Comparison of ENCODE assay signal across 13 mouse cellular contexts in the genomic region with DNA sequence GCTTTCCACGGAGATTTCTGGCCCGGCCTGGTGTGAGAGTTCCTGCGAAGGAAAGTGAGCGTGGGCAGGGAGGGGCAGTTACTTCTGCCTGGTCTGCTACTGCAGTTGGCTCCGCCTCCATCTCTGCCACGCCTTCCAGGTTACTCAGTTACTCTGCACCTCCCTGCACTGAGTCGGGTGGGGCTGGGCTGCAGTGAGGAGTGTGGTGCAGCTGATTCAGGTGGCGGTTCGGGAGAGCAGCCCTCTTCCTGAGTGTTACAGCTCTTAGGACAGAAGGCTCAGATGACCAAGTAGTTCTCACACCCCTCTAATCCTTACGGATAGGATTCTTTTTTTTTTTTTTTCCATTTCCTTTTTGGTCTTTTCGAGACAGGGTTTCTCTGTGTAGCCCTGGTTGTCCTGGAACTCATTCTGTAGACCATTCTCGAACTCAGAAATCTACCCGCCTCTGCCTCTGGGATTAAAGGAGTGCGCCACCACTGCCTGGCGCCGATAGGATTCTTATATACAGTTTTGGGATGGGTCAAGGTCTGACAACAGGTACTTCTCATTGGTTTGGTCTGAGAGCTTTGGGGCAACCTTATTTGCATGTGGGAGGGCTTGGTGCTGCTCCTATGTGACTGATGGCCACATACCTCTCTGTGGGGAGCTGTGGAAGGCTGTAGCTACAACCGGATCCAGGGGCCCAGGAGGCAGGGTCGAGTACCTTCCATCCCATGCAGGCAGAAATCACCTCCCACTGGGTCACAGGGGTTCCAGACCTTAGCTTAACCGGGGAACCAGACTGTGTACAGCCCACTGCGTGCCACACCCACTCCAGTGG. TPM values are rescaled to one million over a fixed set of nuclear protein-coding genes. Genes with fewer than 3 reads are reported as not detected.
DNase-seq lines count a peak whose midpoint lies in the region; ATAC-seq and TF ChIP-seq lines count a peak whose summit lies in the region.
"Had no signal": no experiment of that assay in that cellular context is flagged by ENCODE, and none has a peak within 500 bp of the region (broad histone marks: within the 10 kb centered on the region; RNA-seq: fewer than 3 reads in every experiment).

No protein-coding gene starts in this region.

- WGBS in heart, embryonic 11.5 days (ENCODE audit: insufficient replicate concordance), result 62% methylated on average over 20 of the region's 20 CpGs
- 79% methylated on average over 20 of the region's 20 CpGs for WGBS in kidney, embryonic 15.5 days

- ATAC-seq in heart, embryonic 11.5 days (replicated peaks; ENCODE audit: insufficient number of reproducible peaks, low FRiP score, low TSS enrichment), result peak; percentile 69; the same call in 1 of the 2 replicates
- ATAC-seq in kidney, embryonic 15.5 days (replicated peaks; ENCODE audit: low FRiP score), result 0 out of 2 replicates have a peak, but pooled peaks have one; percentile 52
- ATAC-seq in monocyte, adult 5-6 weeks (replicated peaks; ENCODE audit: insufficient number of reproducible peaks, low FRiP score, low TSS enrichment, poor library complexity, severe bottlenecking), result no peak
- no peak for ATAC-seq in frontal cortex, adult (ENCODE audit: low TSS enrichment)

- peak; percentile 71; the same call in 1 of the 2 replicates for TF ChIP-seq EP300 in ES-Bruce4 (IDR thresholded peaks at IDR 0.05; ENCODE audit: insufficient read depth, low read depth, low read length)

- H3K27ac ChIP-seq in heart, embryonic 11.5 days (ENCODE audit: low read depth, low read length), result no peak overlapping the region
- peak overlapping the region; percentile 73 for H3K27ac ChIP-seq in ES-Bruce4 (ENCODE audit: insufficient read depth, low read length)
- no peak overlapping the region for H3K27ac ChIP-seq in kidney, embryonic 15.5 days
- H3K27ac ChIP-seq: forebrain, embryonic 10.5 days; neural tube, embryonic 13.5 days had no signal

- DNase-seq in heart, postnatal 4 days, result no peak
- peak; percentile 35 for DNase-seq in lung, postnatal 25 days (ENCODE audit: low spot score)
- DNase-seq in gastrocnemius, postnatal 4 days (ENCODE audit: low spot score in 2 of 2), result no peak
- DNase-seq: gastrocnemius, postnatal 14 days; left cerebral cortex, postnatal 4 days had no signal

- H3K36me3 ChIP-seq in heart, embryonic 11.5 days (ENCODE audit: control insufficient read depth, insufficient read depth, low read length), result no peaks in the 10 kb centered on the region
- no peaks in the 10 kb centered on the region for H3K36me3 ChIP-seq in ES-Bruce4 (ENCODE audit: control insufficient read depth, insufficient read depth, low read length, poor library complexity, severe bottlenecking)
- no peaks in the 10 kb centered on the region for H3K36me3 ChIP-seq in kidney, embryonic 15.5 days
- H3K36me3 ChIP-seq: forebrain, embryonic 10.5 days; neural tube, embryonic 13.5 days had no signal

- no peak overlapping the region for H3K4me3 ChIP-seq in heart, embryonic 11.5 days (ENCODE audit: low read depth, low read length)
- H3K4me3 ChIP-seq in ES-Bruce4 (ENCODE audit: low read depth, low read length), result peak overlapping the region; percentile 40
- H3K4me3 ChIP-seq in kidney, embryonic 15.5 days (replicated peaks), result no peak overlapping the region
- H3K4me3 ChIP-seq: forebrain, embryonic 10.5 days; neural tube, embryonic 13.5 days had no signal

- peak; percentile 98 for TF ChIP-seq POLR2A in ES-Bruce4 (IDR thresholded peaks at IDR 0.05; ENCODE audit: insufficient read depth, low read length)

- H3K9ac ChIP-seq in heart, embryonic 11.5 days (ENCODE audit: low read depth, low read length), result no peak overlapping the region
- peak overlapping the region; percentile 17 for H3K9ac ChIP-seq in ES-Bruce4 (ENCODE audit: low read depth, poor library complexity, severe bottlenecking)
- no peak overlapping the region for H3K9ac ChIP-seq in kidney, embryonic 15.5 days
- H3K9ac ChIP-seq: neural tube, embryonic 13.5 days had no signal

- no peaks in the 10 kb centered on the region for H3K9me3 ChIP-seq in heart, embryonic 11.5 days (replicated peaks; ENCODE audit: control insufficient read depth, low read length)
- no peaks in the 10 kb centered on the region for H3K9me3 ChIP-seq in ES-Bruce4 (replicated peaks; ENCODE audit: control insufficient read depth, insufficient read depth, low read length, poor library complexity, severe bottlenecking)
- H3K9me3 ChIP-seq in kidney, embryonic 15.5 days (replicated peaks), result peaks cover 6% of the 10 kb centered on the region; the same call in 1 of the 2 replicates
- H3K9me3 ChIP-seq: neural tube, embryonic 13.5 days had no signal

- H3K4me2 ChIP-seq in heart, embryonic 11.5 days, result no peak overlapping the region
- H3K4me2 ChIP-seq in kidney, embryonic 15.5 days, result no peak overlapping the region
- H3K4me2 ChIP-seq: midbrain, embryonic 11.5 days; neural tube, embryonic 13.5 days had no signal

- H3K4me1 ChIP-seq in heart, embryonic 11.5 days (ENCODE audit: control insufficient read depth, insufficient read depth, low read length), result no peaks in the 10 kb centered on the region
- H3K4me1 ChIP-seq in ES-Bruce4 (ENCODE audit: control insufficient read depth, insufficient read depth, low read length), result no peaks in the 10 kb centered on the region
- H3K4me1 ChIP-seq in kidney, embryonic 15.5 days, result no peaks in the 10 kb centered on the region
- H3K4me1 ChIP-seq: forebrain, embryonic 10.5 days; neural tube, embryonic 13.5 days had no signal

- no peak for TF ChIP-seq CTCF in ES-Bruce4 (IDR thresholded peaks at IDR 0.05; ENCODE audit: low read depth, low read length)

- no peaks in the 10 kb centered on the region for H3K27me3 ChIP-seq in heart, embryonic 11.5 days (ENCODE audit: control insufficient read depth, insufficient read depth, low read length)
- no peaks in the 10 kb centered on the region for H3K27me3 ChIP-seq in ES-Bruce4 (ENCODE audit: control insufficient read depth, insufficient read depth, low read length, poor library complexity, severe bottlenecking)
- no peaks in the 10 kb centered on the region for H3K27me3 ChIP-seq in kidney, embryonic 15.5 days
- H3K27me3 ChIP-seq: neural tube, embryonic 13.5 days had no signal

RNA-seq across cellular contexts. Expression of gene Pigyl, which starts 7.0 kb away (rescaled TPM):
- polyA plus RNA-seq in heart, embryonic 11.5 days (2014; fragmentation: Nextera tagmentation; extraction: Ambion mirVana), result 47.0 and 47.8 TPM in 2 replicates
- total RNA-seq in heart, postnatal 4 days (2021), result 10 to 100 TPM; 31.0 to 31.9 TPM
- polyA plus RNA-seq in ES-Bruce4 (2011; ENCODE audit: insufficient read depth, insufficient read length, low read depth, missing spikeins), result 83.8 and 86.5 TPM in 2 replicates
- 70.0 and 73.1 TPM in 2 replicates for polyA plus RNA-seq in kidney, embryonic 15.5 days (2015; fragmentation: Nextera tagmentation; extraction: Ambion mirVana)
- 11.5 to 20.1 TPM (median 15.5 TPM) in 3 replicates for total RNA-seq in monocyte, adult 5-6 weeks (2017)
- 10 to 100 TPM; 34.3 to 34.6 TPM for total RNA-seq in gastrocnemius, postnatal 4 days (2021)

RNA-seq across cellular contexts. Expression of gene Acp5, which starts 14.1 kb away (rescaled TPM):
- polyA plus RNA-seq in heart, embryonic 11.5 days (2014; fragmentation: Nextera tagmentation; extraction: Ambion mirVana), result 51.6 and 68.9 TPM in 2 replicates
- total RNA-seq in heart, postnatal 4 days (2021), result 1 to 10 TPM in 1 of 2 experiments, under 1 TPM in 1; 0.71 to 1.6 TPM
- polyA plus RNA-seq in ES-Bruce4 (2011; ENCODE audit: insufficient read depth, insufficient read length, low read depth, missing spikeins), result 6.1 and 7.6 TPM in 2 replicates
- polyA plus RNA-seq in kidney, embryonic 15.5 days (2015; fragmentation: Nextera tagmentation; extraction: Ambion mirVana), result 7.3 and 23.2 TPM in 2 replicates
- total RNA-seq in monocyte, adult 5-6 weeks (2017), result 24.2 to 38.4 TPM (median 30.8 TPM) in 3 replicates
- 1 to 10 TPM; 2.5 to 3.4 TPM for total RNA-seq in gastrocnemius, postnatal 4 days (2021)

RNA-seq across cellular contexts. Expression of gene Elof1, which starts 32.7 kb away (rescaled TPM):
- 132 and 134 TPM in 2 replicates for polyA plus RNA-seq in heart, embryonic 11.5 days (2014; fragmentation: Nextera tagmentation; extraction: Ambion mirVana)
- total RNA-seq in heart, postnatal 4 days (2021), result 10 to 100 TPM; 60.1 to 63.4 TPM
- 48.4 and 49.8 TPM in 2 replicates for polyA plus RNA-seq in ES-Bruce4 (2011; ENCODE audit: insufficient read depth, insufficient read length, low read depth, missing spikeins)
- polyA plus RNA-seq in kidney, embryonic 15.5 days (2015; fragmentation: Nextera tagmentation; extraction: Ambion mirVana), result 193 and 194 TPM in 2 replicates
- 22.0 to 30.4 TPM (median 24.7 TPM) in 3 replicates for total RNA-seq in monocyte, adult 5-6 weeks (2017)
- total RNA-seq in gastrocnemius, postnatal 4 days (2021), result 10 to 100 TPM; 54.4 to 54.9 TPM

RNA-seq across cellular contexts. Expression of gene Zfp872, which starts 38.3 kb away (rescaled TPM):
- polyA plus RNA-seq in heart, embryonic 11.5 days (2014; fragmentation: Nextera tagmentation; extraction: Ambion mirVana), result 0.04 and 0.10 TPM in 2 replicates
- under 1 TPM; 0.14 to 0.18 TPM for total RNA-seq in heart, postnatal 4 days (2021)
- 1.2 and 1.4 TPM in 2 replicates for polyA plus RNA-seq in ES-Bruce4 (2011; ENCODE audit: insufficient read depth, insufficient read length, low read depth, missing spikeins)
- polyA plus RNA-seq in kidney, embryonic 15.5 days (2015; fragmentation: Nextera tagmentation; extraction: Ambion mirVana), result 0.31 and 0.55 TPM in 2 replicates
- not detected in 3 replicates for total RNA-seq in monocyte, adult 5-6 weeks (2017)
- not detected for total RNA-seq in gastrocnemius, postnatal 4 days (2021)
- total RNA-seq: gastrocnemius, postnatal 14 days had no signal

RNA-seq across cellular contexts. Expression of gene Cnn1, which starts 50.6 kb away (rescaled TPM):
- polyA plus RNA-seq in heart, embryonic 11.5 days (2014; fragmentation: Nextera tagmentation; extraction: Ambion mirVana), result 388 and 445 TPM in 2 replicates
- total RNA-seq in heart, postnatal 4 days (2021), result 10 to 100 TPM; 38.1 to 39.3 TPM
- polyA plus RNA-seq in ES-Bruce4 (2011; ENCODE audit: insufficient read depth, insufficient read length, low read depth, missing spikeins), result 7.8 and 10.1 TPM in 2 replicates
- 11.1 and 40.8 TPM in 2 replicates for polyA plus RNA-seq in kidney, embryonic 15.5 days (2015; fragmentation: Nextera tagmentation; extraction: Ambion mirVana)
- total RNA-seq in monocyte, adult 5-6 weeks (2017), result not detected in 3 replicates
- total RNA-seq in gastrocnemius, postnatal 4 days (2021), result 1 to 10 TPM; 7.2 to 7.5 TPM

Comparison
In these comparisons a context has a peak if more than half of its experiments do, and no peak if none do; other contexts are left out.
1. ATAC-seq: peak in heart, embryonic 11.5 days (single experiment) and kidney, embryonic 15.5 days (single experiment); none in monocyte, adult 5-6 weeks (single experiment) and frontal cortex, adult (single experiment).